Mouse (Mus musculus) Muller cell, postnatal 12 days (primary cell): ENCODE measurements at regions not wholly inside any gene's neighbourhood (a gene's known extent, or its start where the extent isn't known, plus 50 kb on each side); places are given as distances from the start of the nearest gene placed in this dataset.
A peak's percentile ranks its signal among the peaks of the same experiment; 100 is the strongest.
"Not testable (repeated sequence)": the region's sequence is repeated elsewhere in the genome, so short reads cannot be mapped to it uniquely, and the experiment has no call there.

Experiments used
- DNase-seq: peaks from one replicate; pipeline ENCODE4 v3.0.0-alpha.2; 2015; ENCODE audit errors: inconsistent ontology term

- DNase-seq: no peak
Observed at GRCm38 (mm10) chr1:145139267-145139651, 364.0 kb upstream of the Rgs18 start.

GRCm38 (mm10) chr1:145138452-145139266, 363.4 kb upstream of the Rgs18 start:
- DNase-seq: peak; percentile 35

- no peak for DNase-seq
Observed at GRCm38 (mm10) chr1:145131020-145131419, 355.8 kb upstream of the Rgs18 start.

- DNase-seq: peak; percentile 31
Observed at GRCm38 (mm10) chr1:145113171-145113570, 337.9 kb upstream of the Rgs18 start.

GRCm38 (mm10) chr1:145106771-145107170, 331.5 kb upstream of the Rgs18 start:
- DNase-seq: not testable (repeated sequence)

- DNase-seq: no peak
Observed at GRCm38 (mm10) chr1:145065255-145065854, 290.1 kb upstream of the Rgs18 start.

GRCm38 (mm10) chr1:145064384-145064783, 289.1 kb upstream of the Rgs18 start:
- no peak for DNase-seq

GRCm38 (mm10) chr1:145015623-145016022, 240.4 kb upstream of the Rgs18 start:
- no peak for DNase-seq

- DNase-seq: no peak
Observed at GRCm38 (mm10) chr1:145010833-145011232, 235.6 kb upstream of the Rgs18 start.

GRCm38 (mm10) chr1:144978167-144978566, 202.9 kb upstream of the Rgs18 start:
- DNase-seq: no peak

- no peak for DNase-seq
Observed at GRCm38 (mm10) chr1:144965736-144966135, 190.5 kb upstream of the Rgs18 start.

- DNase-seq: no peak
Observed at GRCm38 (mm10) chr1:144939006-144939405, 163.8 kb upstream of the Rgs18 start.

- DNase-seq: no peak
Observed at GRCm38 (mm10) chr1:144926136-144926535, 150.9 kb upstream of the Rgs18 start.

GRCm38 (mm10) chr1:144916568-144916967, 141.3 kb upstream of the Rgs18 start:
- no peak for DNase-seq

GRCm38 (mm10) chr1:144902987-144903386, 127.8 kb upstream of the Rgs18 start:
- DNase-seq: no peak

- DNase-seq: no peak
Observed at GRCm38 (mm10) chr1:144883633-144884032, 108.4 kb upstream of the Rgs18 start.

- DNase-seq: no peak
Observed at GRCm38 (mm10) chr1:144862133-144862532, 86.9 kb upstream of the Rgs18 start.
